Comparison of ENCODE assay signal across 8 mouse cellular contexts in genomic region chr11:116488693-116489375, GRCm38 (mm10). TPM values are rescaled to one million over a fixed set of nuclear protein-coding genes. Genes with fewer than 3 reads are reported as not detected.
A peak's percentile ranks its signal among the peaks of the same experiment; 100 is the strongest.
DNase-seq lines count a peak whose midpoint lies in the region; ATAC-seq and TF ChIP-seq lines count a peak whose summit lies in the region.

No protein-coding gene starts in this region.

- peaks cover 18% of the 10 kb centered on the region for H3K4me1 ChIP-seq in lung, embryonic 15.5 days

- H3K9ac ChIP-seq in lung, embryonic 15.5 days: peak overlapping the region; percentile 99

- H3K36me3 ChIP-seq in lung, embryonic 15.5 days: peaks cover 40% of the 10 kb centered on the region
- peaks cover 15% of the 10 kb centered on the region for H3K36me3 ChIP-seq in myocyte (ENCODE audit: control insufficient read depth, insufficient read depth)

- H3K27ac ChIP-seq in lung, embryonic 15.5 days: peak overlapping the region; percentile 95; the same call in 1 of the 2 replicates

- H3K9me3 ChIP-seq in lung, embryonic 15.5 days: no peaks in the 10 kb centered on the region; the same call in 1 of the 2 replicates

- 72% methylated on average over 14 of the region's 14 CpGs for WGBS in lung, embryonic 15.5 days

- no peak for ATAC-seq in lung, embryonic 15.5 days (ENCODE audit: borderline replicate concordance, extremely low read depth, low FRiP score, low TSS enrichment)
- ATAC-seq in cerebellum, adult (ENCODE audit: insufficient number of reproducible peaks, low FRiP score, low TSS enrichment): no peak

- peak overlapping the region; percentile 72 for H3ac ChIP-seq in myocyte (ENCODE audit: control insufficient read depth, insufficient read length)

- H3K79me2 ChIP-seq in myocyte (ENCODE audit: control insufficient read depth, insufficient read depth): peaks cover 15% of the 10 kb centered on the region

- peak overlapping the region; percentile 99 for H3K4me3 ChIP-seq in lung, embryonic 15.5 days
- peak overlapping the region; percentile 73 for H3K4me3 ChIP-seq in myocyte

- no peak for TF ChIP-seq POLR2A in myocyte (IDR thresholded peaks at IDR 0.05; ENCODE audit: insufficient read length, low read depth)

- no peaks in the 10 kb centered on the region for H3K27me3 ChIP-seq in lung, embryonic 15.5 days
- no peaks in the 10 kb centered on the region for H3K27me3 ChIP-seq in myocyte (ENCODE audit: control insufficient read depth, insufficient read depth, insufficient read length)

- peak overlapping the region; percentile 72 for H3K4me2 ChIP-seq in lung, embryonic 15.5 days
- peak overlapping the region; percentile 78 for H3K4me2 ChIP-seq in myocyte (ENCODE audit: low read depth)

- DNase-seq in lung, postnatal 25 days (ENCODE audit: low spot score): no peak
- peak; percentile 43 for DNase-seq in adipocyte (ENCODE audit: low spot score)
- DNase-seq in induced T-regulatory cell, adult 2 months (ENCODE audit: low read depth): peak; percentile 83
- no peak for DNase-seq in layer of hippocampus, adult 8-10 months (ENCODE audit: low spot score in 2 of 2)
- DNase-seq in right cerebral cortex, adult 18-20 months: no peak

TF ChIP-seq in myocyte, 11 proteins besides CTCF, POLR2A, EP300 and RAD21:
- TF ChIP-seq MYOG (IDR thresholded peaks at IDR 0.05; ENCODE audit: control insufficient read depth in 1 of 3, insufficient read depth in 1 of 3, insufficient read length in 2 of 3, low read depth in 2 of 3): no peak
- TF ChIP-seq TCF12 (IDR thresholded peaks at IDR 0.05; ENCODE audit: insufficient read depth, poor library complexity, severe bottlenecking): no peak
- no peak for TF ChIP-seq CEBPB (IDR thresholded peaks at IDR 0.05; ENCODE audit: insufficient read depth, poor library complexity, severe bottlenecking)
- no peak for TF ChIP-seq REST (IDR thresholded peaks at IDR 0.05; ENCODE audit: insufficient read depth, insufficient read length)
- TF ChIP-seq USF1 (IDR thresholded peaks at IDR 0.05; ENCODE audit: low read depth): no peak
- TF ChIP-seq E2F4 (IDR thresholded peaks at IDR 0.05; ENCODE audit: insufficient read depth): no peak
- TF ChIP-seq MYOD1 (IDR thresholded peaks at IDR 0.05; ENCODE audit: control insufficient read depth in 1 of 3, insufficient read length in 2 of 3, low read depth in 2 of 3): no peak
- no peak for TF ChIP-seq POLR2AphosphoS2 (IDR thresholded peaks at IDR 0.05; ENCODE audit: insufficient read length, low read depth)
- no peak for TF ChIP-seq TCF3 (IDR thresholded peaks at IDR 0.05; ENCODE audit: insufficient read length, low read depth)
TF ChIP-seq in myocyte: peak in this region for 0.

RNA-seq across cellular contexts. Expression of gene Prpsap1, which starts 5.2 kb away (rescaled TPM):
- polyA plus RNA-seq in lung, embryonic 15.5 days (2015; fragmentation: Nextera tagmentation; extraction: Ambion mirVana): 180 and 187 TPM in 2 replicates
- polyA plus RNA-seq in myocyte (2012; fragmentation: generic; extraction: Trizol): 78.2 TPM
- total RNA-seq in layer of hippocampus, adult 8-10 months (2022): 100 to 1,000 TPM in 1 of 4 experiments, 10 to 100 TPM in 3; 83.2 to 104 (median 89.6) TPM

RNA-seq across cellular contexts. Expression of gene Qrich2, which starts 22.8 kb away (rescaled TPM):
- 0.08 TPM in 1 of 2 replicates, not detected in the other for polyA plus RNA-seq in lung, embryonic 15.5 days (2015; fragmentation: Nextera tagmentation; extraction: Ambion mirVana)
- polyA plus RNA-seq in myocyte (2012; fragmentation: generic; extraction: Trizol): not detected
- under 1 TPM in 1 of 4 experiments, not detected in 3; 0.14 TPM for total RNA-seq in layer of hippocampus, adult 8-10 months (2022)

RNA-seq across cellular contexts. Expression of gene Sphk1, which starts 41.9 kb away (rescaled TPM):
- polyA plus RNA-seq in lung, embryonic 15.5 days (2015; fragmentation: Nextera tagmentation; extraction: Ambion mirVana): 6.2 and 6.9 TPM in 2 replicates
- 24.5 TPM for polyA plus RNA-seq in myocyte (2012; fragmentation: generic; extraction: Trizol)
- total RNA-seq in layer of hippocampus, adult 8-10 months (2022): 1 to 10 TPM; 2.8 to 3.6 (median 2.9) TPM

RNA-seq across cellular contexts. Expression of gene Ubald2, which starts 54.9 kb away (rescaled TPM):
- polyA plus RNA-seq in lung, embryonic 15.5 days (2015; fragmentation: Nextera tagmentation; extraction: Ambion mirVana): 37.2 and 41.7 TPM in 2 replicates
- polyA plus RNA-seq in myocyte (2012; fragmentation: generic; extraction: Trizol): 120 TPM
- 10 to 100 TPM; 28.6 to 30.4 (median 29.5) TPM for total RNA-seq in layer of hippocampus, adult 8-10 months (2022)

Comparison
In these comparisons a context has a peak if more than half of its experiments do, and no peak if none do; other contexts are left out.
1. DNase-seq: peak in adipocyte (single experiment) and induced T-regulatory cell, adult 2 months (single experiment); none in lung, postnatal 25 days (single experiment), layer of hippocampus, adult 8-10 months (0 of 2) and right cerebral cortex, adult 18-20 months (single experiment).